Mouse (Mus musculus) heart, adult 8-10 months (tissue): ENCODE measurements around the gene Optc. TPM values are rescaled to one million over a fixed set of nuclear protein-coding genes. Genes with fewer than 3 reads are reported as not detected.

Source experiments
- DNase-seq: peaks from one replicate; pipeline ENCODE4 v3.0.0; 2022; ENCODE audit warnings: low spot score
- total RNA-seq, 4 experiments: library from RNA; stranded (reverse); gene quantifications; 2 replicates each; pipeline ENCODE4 v1.2.4; 2022

Gene Optc
- total RNA-seq, 4 experiments from 2014 or later, result 0.31 to 0.44 TPM; not detected in 2

DNA sequence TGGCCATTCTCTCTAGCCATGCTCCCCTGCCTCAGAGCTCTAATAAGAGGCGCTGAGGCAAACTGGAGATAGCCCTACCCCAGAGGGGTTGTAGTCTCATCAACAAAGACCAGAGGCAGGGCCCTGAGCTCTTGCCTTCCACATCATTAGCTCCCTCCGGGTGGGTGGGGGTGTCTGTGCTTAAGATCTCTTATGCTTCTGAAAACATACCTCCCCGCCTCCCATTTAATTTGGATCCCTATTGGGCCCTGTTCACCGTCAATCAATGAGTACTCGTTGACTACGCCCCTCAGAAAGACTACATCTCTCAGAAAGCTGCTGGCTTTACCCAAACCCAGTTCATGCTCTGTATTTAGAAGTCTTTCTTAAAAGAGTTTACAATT is 10.3 kb upstream of the Optc start:
- peak; percentile 71 for DNase-seq

DNA sequence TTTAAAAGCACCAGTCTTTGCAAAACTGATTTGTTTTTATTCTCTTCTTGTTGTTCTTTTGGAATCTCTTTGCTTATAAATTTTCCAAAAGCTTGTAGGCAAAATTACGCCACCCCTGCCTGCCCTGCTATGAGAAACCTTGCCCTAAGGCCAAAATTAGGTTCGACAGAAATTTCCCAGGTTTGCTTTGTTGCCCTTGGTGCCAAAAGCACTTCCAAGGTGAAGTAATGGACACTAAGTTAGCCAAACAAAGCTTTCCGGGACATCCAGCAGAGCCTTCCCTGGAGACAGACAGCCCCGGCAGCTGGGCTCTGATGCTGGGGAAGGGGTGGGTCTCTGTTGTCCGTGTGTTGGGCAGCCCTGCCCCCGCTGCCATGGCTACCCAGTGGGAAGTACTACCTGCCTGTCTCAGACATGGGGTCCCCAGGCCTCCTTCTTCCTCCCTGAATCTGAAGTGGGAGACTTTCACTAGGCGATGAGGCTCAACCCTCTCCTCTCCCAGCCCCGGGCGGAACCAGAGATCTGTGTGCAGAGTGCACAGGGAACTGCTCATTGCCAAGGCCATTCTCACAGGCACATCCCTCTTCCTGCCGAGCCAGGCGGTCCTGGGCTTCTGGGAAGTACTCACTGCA is 9.8 kb upstream of the Optc start:
- DNase-seq, result peak; percentile 77

DNA sequence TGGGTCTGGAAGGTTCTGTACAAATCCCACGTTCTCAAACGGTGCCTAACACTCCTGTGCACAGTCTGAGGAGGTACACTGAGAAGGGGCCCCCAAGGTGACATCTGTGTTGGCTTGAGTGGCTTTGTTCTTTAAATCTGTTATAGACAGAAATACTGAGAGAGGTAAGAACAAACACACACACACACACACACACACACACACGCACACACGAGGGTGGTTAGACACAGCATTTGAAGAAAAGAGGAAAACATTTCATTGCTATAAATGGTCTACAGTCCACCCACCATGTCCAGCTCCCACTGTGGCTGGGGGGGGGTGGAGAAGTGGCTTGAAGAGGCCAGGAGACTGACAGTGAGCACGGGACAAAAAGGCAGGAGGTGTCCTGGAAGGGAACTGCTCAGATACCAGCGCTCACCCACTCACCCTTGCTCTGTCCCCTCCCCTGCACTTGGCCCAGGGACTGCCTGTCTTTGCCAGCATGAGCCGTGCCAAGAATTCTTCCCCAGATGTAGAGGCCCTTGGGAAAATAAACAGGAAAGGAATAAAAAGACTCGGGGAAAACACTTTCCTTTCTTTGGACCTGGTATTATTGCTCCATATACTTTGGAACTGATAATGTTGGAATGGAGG is 8.0 kb upstream of the Optc start:
- peak; percentile 88 for DNase-seq

DNA sequence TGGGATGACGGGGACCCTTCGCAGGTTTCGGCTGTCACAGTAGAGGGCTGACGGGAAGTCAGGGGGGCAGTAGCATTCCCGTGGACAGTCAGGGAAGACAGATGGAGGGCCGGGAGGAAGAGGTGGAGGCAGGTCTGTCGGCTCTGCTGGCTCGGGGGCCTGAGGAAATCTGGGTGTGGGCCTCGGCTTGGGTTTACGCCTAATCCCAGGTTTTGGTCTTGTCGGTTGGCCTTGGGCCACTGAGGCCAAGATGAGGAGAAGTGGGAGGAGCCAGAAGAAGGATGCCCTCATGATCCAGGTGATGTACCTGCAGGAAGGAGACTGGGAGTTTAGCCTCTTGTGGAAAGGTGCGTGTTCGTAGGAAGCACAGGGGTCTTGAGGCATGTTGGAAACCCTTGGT is 7.3 kb upstream of the Optc start:
- no peak for DNase-seq

DNA sequence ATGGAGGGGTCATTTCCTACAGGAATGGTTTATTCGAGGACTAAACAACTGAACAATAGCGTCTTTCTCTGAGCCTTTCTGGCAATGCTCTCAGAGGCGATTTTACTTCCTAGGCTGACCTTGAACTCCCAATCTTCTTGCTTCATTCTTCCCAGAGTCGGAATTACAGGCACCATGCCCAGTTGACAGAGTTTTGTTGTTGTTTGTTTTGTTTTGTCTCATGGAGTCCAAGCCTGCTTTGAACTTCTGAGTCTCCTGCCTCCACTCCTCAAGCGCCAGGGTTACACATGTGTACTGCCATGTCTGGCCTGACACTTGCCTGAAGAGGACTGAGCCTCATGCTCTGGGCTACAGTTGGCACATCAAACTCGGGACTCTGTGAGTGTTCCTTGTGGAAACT is 5.2 kb upstream of the Optc start:
- no peak for DNase-seq

DNA sequence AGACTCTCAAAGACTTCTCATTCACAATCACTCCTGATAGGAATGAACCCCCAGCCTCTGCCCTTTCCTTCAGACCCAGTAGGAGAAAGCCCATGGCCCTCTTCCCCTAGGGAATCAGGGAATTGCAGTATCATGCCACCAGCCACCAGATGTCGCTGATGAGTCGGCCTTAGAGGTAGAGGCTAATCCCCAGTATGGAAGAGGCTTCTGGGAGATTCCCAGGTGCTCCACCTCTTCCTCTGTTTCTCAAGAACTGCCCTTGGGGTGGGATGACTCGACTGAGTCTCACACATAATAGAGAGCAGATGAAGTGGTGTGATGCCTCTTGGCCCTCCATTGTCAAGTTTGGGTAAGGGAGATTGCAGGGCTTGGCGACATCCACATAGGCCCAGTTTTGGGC is 3.7 kb upstream of the Optc start:
- peak; percentile 73 for DNase-seq

DNA sequence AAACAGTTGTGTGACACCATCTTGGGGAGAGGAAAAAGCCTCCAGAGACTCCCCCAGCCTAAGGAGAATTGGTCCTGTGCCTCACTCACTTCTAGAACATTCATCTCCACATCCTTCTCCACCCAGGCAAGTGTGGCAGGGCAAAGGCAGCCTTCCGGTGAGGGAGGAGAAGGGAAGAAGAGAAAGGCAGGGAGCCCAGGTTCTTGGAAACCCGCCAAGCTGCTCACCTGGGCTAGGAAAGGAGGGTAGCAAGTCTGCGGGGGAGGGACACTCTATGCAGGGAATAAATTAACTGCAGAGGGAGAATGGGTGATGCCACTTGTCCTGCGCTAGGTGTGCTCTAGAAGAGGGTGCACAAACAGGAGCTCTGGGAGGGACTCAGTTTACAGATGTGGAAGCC is 3.2 kb upstream of the Optc start:
- no peak for DNase-seq

DNA sequence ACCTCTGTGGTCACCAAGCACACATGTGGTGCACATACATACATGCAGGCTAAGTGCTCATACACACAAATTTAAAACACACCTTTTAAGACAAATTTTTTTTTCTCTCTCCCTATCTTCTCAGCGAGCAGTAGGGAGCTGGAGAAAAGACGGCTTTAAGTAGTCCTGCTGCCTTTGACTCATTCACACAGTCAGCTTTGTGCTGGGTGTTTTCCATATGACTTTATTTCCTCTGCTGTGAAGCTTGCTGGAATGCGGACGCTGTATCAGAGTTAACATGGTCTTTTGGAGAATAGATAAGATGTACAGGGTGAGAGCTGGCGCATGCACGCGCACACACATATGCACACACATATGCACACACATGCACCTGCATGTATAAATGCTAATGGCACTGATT is 2.3 kb upstream of the Optc start:
- DNase-seq, result no peak

DNA sequence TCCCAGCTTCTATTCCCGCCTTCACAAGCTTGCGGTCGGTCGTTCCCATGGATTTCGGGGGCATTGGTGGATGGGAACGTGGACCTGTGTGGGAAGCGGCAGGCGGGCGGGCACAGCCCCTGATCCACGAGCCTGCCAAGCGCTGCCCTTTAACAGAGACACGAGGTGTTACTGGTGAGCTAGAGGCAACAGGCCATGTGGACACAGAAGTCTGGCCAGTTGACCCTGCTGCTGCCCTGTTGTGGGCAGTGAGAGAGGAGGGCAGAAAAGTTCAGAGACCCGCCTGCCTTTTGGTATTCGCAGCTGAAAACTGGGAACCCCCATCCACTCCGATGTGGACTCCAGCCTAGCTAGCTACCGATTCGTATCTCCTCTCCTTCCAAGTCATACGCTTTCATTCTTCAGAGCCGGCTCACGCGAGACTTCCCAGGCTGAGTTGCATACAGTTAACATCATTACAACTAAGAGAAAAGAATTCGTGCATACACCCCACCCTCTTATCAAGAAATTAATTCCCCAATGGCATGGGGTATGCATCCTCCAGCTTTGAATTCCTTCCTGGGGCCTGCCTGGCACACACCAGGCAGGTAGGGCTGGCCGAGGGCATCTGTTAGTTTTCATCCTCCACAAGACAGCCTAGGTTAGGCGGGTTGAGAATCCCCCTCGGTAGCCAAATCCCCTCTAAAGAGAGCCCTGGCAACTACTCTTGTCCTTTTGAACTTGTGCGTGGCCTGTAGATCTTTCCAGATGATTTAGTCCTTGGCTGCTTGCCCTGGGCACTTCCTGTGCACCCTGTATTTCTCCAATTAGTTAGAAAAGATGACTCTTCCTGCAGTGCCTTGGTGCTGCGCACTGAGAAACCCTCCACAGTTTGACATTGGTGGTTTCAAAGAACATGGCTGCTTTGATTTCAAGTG is 1.1 kb upstream of the Optc start:
- no peak for DNase-seq

DNA sequence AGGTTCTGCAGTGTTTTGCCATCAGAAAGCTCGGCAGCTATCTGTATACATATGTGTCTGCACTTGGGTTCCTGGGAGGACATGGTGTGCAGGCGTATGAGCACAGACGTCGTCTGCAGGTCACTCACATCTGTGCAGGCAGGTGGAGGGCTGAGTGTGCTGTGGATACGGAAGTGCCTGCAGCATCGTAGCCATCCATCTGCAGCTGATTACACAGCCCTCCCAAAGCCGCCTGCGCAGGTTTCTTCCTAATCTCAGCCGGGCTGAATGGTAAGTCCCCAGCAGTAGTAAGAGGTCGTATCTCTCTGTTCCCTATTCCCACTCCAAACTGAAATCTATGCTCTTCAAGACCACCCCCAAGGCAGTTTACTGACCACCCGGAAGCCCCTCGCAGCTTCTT is 1.4 kb downstream of the Optc start:
- DNase-seq, result no peak

DNA sequence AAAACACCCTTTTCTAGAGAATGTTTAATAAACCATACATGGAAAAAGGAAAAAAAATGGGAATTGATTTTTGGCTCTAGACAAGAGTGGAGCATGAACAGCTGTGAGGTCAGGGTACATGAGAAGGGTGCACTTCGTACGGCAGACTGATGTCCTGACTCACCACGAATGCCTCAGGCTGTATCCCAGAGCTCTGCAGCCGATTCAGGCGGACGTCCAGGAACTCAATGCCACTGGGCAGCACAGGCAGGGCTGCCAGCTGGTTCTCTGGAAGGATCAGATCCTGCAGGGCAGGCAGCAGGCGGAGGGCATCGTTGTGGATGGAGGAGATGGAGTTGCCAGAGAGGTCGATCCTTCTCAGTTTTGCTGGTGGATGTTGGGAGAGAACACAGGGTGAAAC is 7.0 kb downstream of the Optc start:
- DNase-seq, result no peak

DNA sequence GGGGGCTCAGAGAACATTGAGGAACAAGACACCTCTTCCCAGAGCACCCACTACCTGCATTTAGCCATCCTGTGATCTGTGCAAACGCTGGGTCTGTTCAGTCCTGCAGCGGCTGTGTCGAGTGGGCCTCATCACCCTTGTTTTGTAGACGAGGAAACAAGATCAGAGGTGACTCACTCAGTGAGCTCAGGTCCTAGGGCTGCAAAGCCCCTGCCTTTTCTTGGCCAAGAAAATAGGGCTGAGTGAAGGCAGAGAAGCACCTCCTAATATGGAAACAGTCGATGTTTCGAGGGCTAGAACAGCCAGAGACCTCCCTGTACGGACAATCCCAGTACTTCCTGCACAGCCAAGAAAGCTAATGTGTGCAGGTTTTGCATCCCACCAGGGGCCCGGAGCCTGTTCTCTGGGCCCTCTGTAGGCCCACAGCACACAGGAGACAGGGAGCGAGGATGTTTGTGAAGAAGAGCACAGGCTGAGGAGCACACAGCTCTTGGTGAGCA is 8.7 kb downstream of the Optc start:
- no peak for DNase-seq

DNA sequence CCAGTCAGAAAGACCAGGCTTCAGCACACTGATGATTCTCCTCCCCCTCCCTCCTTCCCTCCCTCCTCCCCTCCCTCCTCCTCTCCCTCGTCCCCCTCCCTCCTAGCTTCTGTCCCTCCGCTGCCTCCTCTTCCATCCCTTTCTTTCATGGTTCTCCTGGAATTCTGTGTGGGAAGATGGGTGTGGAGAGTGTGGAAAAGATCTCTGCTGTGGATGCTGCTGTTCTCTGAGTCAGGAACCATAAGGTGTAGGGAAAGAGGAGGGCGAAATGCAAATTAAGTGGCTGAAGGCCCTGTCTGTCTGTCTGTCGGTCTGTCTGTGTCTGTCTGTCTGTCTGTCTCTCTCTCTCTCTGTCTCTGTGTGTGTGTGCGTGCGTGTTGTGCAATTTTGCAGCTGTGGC is 10.5 kb downstream of the Optc start:
- DNase-seq, result no peak

DNA sequence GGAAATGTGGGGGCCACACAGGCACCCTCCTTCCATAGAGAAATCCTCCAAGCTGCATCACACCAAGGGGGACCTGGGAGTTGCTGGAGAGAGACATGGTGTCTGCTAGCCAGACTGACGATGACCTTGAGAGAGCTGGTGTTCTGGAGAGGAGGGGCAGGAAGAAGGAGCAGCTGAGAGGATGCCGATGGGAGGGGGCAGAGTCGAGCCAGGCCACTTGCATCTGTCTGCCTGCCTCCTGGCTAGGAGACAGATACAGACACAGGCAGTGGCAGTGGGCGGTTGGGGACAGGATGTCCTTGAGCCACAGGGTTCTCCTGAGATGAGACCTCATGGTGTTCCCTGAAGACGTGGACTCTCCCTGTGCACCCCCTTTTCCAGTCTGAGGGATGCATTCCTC is 16.3 kb downstream of the Optc start:
- DNase-seq, result peak; percentile 70

DNA sequence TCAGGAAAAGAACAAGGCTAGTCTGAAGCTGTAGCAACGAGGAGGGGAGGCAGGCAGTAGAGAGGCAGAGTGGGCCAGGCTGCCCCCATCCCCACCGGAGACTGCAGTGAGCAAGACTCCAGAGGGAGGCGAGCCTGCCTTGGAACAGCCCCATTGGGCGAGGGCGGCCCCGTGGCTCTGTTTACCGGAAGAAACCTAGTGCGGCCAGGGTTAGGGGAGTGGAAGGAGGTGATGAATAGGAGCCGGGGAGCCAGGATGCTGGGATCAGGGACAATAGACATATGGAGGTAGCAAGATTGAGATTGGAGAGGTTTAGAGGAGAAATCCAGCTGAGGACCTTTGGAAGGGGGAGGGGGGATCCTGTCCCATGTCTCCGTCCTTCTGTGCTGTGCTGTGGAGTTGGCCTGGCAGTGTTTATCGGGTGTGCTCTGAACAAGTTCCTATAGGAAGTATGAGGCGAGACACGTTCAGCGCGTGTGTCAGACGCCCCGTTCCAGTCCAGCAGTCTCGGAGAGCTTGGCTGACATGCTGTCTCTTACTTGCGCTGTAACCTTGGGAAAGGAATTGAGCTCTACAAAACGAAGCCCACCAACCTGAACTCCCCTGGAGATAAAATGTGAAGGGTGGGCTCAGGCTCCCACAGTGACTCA is 17.7 kb downstream of the Optc start:
- DNase-seq, result no peak

DNA sequence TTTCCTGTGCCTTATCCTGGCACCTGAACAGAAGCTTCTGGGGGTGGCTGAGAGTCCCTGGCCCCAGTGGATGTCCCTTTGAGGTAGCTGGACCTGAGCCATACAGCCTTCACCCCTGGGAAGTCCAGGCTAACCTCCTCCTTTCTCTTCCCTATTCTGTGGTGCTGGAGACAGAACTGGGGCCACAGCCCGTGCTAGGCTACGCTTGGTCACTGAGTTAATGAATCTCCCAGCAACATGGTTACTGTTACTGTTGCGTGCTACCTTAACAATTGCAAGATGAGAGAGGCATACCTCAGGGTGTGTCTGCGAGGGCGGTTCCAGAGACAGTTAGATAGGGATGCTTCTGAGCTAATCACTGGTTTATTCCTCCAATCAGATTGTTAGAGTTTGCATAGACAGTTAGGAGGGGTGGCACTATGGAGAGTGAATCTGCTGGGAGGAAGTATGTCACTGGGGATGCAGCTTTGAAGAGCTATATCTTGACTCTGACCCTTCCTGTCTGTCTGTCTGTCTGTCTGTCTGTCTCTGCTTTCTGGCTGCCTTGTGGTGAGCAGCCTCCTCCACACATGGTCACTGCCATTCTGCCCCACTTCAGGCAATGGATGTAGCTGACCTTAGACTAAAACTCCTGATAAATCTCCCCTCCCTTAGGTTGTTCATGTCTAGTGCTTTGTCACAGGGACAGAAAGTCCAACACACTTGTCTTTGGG is 20.1 kb downstream of the Optc start:
- DNase-seq, result no peak

DNA sequence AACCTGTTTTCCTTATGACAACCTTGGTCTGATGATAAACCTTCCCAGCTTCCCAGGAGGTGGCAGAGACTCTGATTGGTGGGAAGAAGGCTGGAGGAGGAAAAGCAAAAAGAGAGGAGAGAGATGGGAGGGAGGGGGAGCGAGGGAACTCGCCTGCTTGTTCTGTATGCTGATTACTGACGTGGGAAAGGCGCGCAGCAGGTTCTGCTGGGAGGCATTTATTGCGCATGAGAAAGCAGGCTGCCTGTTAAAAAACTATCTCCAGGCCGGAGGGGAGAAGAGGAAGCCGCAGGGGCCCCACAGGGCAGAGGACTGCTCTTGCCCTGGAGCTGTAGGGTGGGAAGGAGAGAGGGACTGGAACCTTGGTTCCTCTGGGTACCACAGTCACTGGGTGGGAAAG is 20.8 kb downstream of the Optc start:
- DNase-seq, result no peak

DNA sequence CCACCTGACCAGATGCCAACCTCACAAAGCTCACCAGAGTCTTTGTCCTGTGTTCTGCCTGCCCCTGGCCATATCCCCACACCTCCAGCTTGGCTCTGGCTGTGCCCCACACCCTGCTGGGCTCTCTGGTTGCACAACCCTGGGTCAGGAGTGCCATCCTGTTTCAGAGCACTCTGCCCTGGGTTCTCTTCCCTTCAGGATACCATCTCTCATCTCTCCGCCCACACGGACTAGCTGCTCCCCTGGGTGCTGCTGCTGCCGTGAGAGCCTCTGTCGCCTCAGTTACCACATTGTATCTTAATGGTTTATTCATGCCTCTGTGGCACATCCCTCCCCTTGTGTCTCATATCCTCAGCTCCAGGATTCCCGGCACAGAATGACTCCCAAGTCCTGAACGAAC is 21.4 kb downstream of the Optc start:
- no peak for DNase-seq

DNA sequence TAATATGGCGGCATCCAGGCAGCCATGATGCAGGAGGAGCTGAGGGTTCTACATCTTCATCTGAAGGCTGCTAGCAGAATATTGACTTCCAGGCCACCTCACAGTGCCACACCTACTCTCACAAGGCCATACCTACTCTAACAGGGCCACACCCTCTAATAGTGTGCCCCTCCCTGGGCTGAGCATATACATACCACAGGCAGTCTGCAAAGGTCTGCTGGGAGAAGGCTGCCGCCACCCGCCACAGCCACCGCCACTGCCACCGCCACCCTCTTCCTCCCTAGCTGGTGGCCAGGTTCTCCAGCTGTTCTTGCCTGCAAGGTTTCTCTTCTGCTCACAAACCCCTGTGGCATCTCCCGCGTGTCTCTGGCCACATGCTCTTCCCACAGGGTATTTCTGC is 22.0 kb downstream of the Optc start:
- DNase-seq, result no peak

DNA sequence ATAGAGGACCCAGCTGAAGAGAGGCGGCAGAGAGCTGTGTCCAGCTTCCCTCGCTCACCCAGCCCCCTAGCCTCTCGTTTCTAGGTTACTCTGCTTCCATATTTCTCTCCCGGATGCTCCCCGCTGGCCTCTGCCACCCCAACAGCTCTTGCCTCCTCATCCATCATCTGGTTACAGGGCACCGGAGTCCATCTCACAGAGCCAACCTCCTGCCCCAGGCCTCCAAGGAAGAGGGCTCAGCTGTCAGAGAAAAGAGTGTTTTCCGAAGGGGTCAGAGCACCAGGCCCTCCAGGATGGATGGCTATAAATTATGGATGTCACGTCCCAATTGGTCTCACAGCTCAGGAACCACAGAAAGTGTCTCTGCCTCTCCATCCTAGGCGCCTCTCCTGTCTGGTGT is 23.1 kb downstream of the Optc start:
- DNase-seq, result no peak

DNA sequence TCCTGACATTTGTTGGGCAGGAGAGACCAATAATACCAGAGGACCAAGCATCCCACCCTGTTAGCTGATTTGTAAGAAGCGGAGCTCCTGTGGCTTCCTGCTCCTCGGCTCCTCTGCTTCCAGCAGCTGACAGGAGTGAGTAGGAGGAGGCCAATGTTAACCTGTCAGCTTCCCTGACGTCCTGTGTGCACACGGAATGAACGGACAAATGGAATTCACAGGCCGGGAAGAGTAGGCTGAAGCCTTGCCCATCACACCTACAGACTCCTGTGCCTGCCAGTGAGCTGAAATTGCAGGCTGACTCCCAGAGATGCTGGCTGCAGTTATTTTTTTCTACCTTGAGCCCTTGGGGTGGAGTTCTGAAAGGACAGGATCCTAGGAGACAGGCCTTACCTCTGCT is 23.7 kb downstream of the Optc start:
- no peak for DNase-seq
